Mouse (Mus musculus): ENCODE data around the gene Ppp2r5a.

DNA sequence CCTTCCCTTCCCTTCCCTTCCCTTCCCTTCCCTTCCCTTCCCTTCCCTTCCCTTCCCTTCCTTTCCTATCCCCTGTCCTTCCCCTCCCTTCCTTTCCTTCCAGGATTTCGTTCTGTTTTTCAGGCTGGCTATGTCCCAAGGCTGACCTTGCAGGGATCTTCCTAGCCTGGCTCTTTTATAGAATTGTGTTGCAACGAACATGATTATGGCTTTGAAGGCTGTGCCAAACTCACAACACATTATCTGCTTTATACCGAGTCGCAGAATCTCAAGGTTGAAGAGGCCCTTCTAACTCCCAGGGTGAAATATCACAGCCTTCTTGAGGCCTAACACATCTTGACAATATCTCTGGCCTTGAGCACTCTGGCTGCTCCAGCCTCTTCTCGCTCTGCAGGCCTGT, 84.4 kb downstream of the Ppp2r5a start:
- TF ChIP-seq CTCF (IDR thresholded peaks at IDR 0.05; ENCODE audit: borderline replicate concordance, control insufficient read depth, extremely low read depth, insufficient read depth, low read length, poor library complexity) = no peak
- no peak for TF ChIP-seq POLR2A (IDR thresholded peaks at IDR 0.05; ENCODE audit: control insufficient read depth, extremely low read depth, insufficient read depth, low read length, poor library complexity)
